Mouse (Mus musculus) hematopoietic stem cell, adult 5-6 weeks (primary cell): Measurements from ENCODE around the gene Zfp622. TPM values are rescaled to one million over a fixed set of nuclear protein-coding genes. Genes with fewer than 3 reads are reported as not detected.

ENCODE experiments used
- ATAC-seq, 2 experiments: fragments of 125-278 bp in 1 of 2; replicated peaks in 1 of 2; 2 replicates each; pipeline ENCODE4 v1.8.0; 2016 to 2017; ENCODE audit warnings: inconsistent platforms in 2 of 2, mild to moderate bottlenecking in 2 of 2, moderate number of reproducible peaks in 2 of 2, low read depth in 1 of 2, moderate TSS enrichment in 1 of 2; ENCODE audit not compliant: low FRiP score in 2 of 2, poor library complexity in 2 of 2, severe bottlenecking in 2 of 2, insufficient read depth in 1 of 2, low TSS enrichment in 1 of 2
- total RNA-seq: library from RNA; stranded (forward); fragments of 172-1452, 232-1000 nt; gene quantifications from 2 replicates; pipeline ENCODE4 v1.2.3, GENCODE M21; 2017

The Zfp622 gene
- total RNA-seq = 126 and 133 TPM in 2 replicates

DNA sequence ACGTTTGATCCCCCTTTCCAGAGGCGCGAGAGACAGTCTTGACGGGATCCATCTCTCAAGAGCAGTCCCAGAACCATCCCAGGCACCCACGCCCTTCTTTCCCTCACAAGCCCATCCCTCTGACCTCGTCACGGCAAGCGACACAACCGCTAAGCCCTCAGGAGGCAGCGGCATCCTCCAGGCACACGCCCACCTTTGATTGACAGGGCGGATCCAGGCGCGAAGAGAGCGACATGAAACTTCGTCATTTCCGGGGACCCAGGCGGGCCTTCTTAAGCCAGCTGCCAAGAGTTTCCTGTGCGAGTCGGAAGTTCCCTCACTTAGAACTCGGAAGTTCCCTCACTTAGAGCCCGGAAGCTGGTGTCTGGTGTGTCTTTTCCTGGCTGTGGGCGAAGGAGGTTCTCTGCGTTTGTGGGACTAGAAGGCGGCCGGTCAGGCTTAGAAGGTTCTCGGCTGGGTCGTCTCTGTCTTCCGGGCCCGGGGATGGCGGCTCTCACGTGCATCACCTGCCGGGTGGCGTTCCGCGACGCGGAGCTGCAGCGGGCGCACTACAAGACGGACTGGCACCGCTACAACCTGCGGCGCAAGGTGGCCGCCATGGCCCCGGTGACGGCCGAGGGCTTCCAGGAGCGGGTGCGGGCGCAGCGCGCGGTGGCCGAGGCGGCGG lies at the start of gene Zfp622:
Gene Zfp622 (plus strand): TSS at position 300 of the 667 bp plus-strand sequence.
- ATAC-seq = peak; percentile 97

GRCm38 (mm10) chr15:25934411-25934810 lies 49.8 kb upstream of the Zfp622 start:
- ATAC-seq = no peak

DNA sequence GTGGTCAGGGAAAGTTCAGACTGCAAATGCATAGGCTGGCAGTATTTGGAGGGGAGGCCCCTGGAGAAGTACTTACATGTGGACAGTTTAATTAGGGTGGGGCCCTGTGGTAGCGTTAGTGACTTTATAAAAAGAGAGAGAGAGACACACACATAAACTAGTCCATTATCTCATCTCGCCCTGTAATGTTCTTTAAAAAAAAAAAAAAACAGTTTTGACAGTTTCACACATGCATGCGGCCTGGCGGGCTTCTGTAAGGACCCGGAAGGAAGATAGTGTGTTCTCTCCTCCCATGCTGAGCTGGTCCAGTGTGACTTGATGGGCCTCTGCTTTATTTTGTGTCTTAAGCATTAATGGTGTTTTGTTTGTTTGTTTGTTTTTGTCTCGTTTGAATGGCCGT lies 45.7 kb upstream of the Zfp622 start:
- no peak for ATAC-seq

GRCm38 (mm10) chr15:25940397-25941377 lies 43.5 kb upstream of the Zfp622 start:
- peak; percentile 77 to 83 for ATAC-seq

DNA sequence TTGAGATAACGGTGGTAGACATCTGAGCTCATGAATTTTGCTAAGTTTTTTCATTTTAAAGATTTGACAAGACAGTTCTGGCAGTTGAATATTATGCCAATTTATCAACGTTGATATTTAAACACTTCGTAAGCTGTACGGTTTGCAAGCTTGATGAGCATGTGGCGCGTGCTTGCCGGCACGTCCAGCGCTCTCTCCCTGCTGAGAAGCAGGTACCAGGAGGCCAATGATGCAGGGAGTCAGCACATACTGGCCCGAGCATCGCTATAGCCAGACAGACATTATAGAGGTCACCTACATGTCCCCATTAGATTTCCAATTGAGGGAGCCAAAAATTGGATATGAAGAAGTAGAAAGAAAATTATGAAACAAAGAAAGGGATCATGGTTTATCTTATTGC lies 42.7 kb upstream of the Zfp622 start:
- ATAC-seq = no peak

- no peak for ATAC-seq
Measured at GRCm38 (mm10) chr15:25942415-25942814, 41.8 kb upstream of the Zfp622 start.

DNA sequence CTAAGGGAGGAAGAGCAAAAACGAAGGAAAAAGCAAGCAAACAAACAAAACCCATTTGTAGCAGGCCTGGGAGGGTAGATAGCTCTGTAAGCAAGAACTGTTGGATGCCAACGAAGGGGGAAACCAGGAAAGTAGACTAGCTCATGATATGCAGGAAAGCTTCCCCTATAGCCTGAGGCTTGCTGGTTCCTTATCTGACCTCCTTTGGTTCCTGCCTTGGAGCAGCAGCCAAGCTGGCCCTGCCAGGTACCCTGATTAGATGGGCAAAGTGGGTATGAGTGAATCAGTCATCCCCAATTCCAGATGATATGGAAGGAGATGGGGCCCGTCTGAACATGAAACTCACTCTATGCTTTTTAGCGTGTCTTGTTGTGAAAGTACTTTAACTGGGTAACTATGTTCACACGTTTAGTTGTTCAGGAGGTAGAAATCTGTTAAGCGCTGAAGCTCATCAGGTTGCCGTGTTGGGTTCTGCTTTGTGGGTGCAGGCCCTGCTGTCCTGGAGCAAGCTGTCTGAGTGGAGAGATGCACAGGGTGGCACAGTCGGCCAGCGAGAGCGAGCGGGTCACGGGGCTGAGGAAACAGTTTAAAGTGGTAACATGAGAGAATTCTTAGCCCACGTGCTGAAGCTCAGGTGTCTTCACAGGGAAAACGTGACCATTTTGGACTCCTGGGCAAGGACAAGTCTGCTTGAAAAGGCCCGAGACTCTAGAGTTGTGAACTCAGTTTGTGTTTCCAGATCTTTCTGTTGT lies 40.6 kb upstream of the Zfp622 start:
- no peak for ATAC-seq

DNA sequence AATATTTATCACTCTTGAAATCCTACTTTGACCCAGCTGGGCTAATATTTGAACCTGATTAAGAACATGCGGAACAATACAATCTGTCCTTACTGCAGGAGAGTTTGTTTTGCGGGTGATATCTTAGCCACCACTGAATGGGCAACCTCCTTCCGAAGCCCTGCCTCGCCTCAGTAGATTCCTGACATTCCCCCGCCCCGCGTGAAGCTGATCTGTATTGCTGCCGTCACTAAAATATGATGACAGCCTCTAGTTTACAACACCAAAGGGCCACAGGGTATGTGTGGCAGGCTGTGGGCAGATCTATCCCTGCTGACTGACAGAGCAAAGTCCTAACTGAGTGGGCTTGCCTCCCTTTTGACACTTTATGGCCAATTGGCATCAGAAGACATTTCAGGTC lies 38.9 kb upstream of the Zfp622 start:
- no peak for ATAC-seq

DNA sequence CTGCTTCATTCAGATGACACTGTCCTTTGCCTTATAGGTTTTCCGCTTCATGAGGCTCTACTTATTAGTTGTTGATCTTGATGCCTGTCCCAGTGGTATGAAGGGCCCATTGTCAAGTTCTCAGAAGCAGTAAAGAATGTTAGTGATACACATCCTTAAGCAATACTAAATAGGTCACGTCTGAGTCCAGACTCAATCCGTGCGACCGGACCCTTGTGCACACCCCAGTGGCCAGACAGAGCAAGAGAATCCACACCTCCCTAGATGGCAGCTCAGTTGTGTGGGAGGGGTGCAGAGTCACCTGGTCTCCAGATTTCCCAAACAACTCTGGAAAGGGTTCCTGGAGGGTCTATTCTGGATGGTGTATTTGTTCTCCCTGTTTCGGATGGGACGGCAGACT lies 37.7 kb upstream of the Zfp622 start:
- no peak for ATAC-seq

GRCm38 (mm10) chr15:25947383-25947782 lies 36.8 kb upstream of the Zfp622 start:
- ATAC-seq = no peak

- no peak for ATAC-seq
Measured at GRCm38 (mm10) chr15:25948257-25949223, 35.6 kb upstream of the Zfp622 start.

DNA sequence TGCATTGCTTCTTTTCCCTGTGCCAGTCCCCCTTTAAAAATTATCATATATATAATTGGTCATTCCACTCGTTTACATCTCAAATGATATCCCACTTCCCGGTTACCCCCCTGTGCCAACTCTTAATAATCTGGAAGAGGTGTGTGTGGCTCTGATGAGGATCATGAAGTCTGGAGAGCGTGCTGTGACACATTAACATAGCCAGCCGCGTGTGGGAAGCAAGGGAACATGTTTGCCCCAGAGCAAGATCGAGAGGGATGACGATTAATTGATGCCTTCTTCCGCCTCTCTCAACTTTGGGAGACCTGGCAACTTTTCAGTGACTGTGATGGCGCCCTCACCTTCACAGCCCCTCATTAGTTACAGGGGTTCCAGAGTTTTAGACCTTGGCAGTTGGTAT lies 34.5 kb upstream of the Zfp622 start:
- no peak for ATAC-seq

DNA sequence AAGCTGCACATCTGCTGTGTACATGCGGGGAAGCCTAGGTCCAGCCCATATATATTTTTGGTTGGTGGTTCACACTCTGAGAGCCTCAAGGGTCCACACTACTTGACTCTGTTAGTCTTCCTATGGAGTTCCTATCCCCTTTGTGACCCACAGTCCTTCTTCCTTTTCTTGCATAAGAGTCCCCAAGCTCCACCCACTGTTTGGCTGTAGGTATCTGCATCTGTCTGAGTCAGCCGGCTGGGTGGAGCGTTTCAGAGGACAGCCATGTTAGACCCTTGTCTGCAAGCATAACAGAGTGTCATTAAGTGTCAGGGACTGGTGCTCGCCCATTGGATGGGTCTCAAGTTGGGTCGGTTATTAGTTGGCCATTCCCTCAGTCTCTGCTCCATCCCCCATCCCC lies 33.6 kb upstream of the Zfp622 start:
- ATAC-seq = peak in 1 of 2 experiments; percentile 20; a peak in 1 of 4 replicates

GRCm38 (mm10) chr15:25951037-25951436 lies 33.1 kb upstream of the Zfp622 start:
- no peak for ATAC-seq

DNA sequence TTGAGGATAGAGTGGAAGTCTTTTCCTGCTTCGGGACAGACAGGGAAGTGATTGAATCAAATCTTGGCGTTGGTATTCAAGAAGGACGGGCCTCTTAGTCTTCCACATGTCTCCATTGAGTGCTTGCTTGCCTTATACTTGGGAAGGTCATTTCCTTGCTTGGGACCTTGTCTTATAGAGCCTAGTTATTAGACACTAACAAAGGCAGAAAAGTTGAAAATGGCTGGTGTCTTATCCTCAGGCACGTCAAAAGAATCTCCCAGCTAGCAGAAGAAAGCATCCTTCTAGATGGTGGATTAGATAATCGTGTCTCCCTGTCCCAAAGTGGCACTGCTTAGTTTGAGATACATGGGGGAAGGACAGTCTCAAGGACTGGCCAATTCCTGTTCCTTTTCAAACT lies 28.2 kb upstream of the Zfp622 start:
- no peak for ATAC-seq

GRCm38 (mm10) chr15:25956422-25957117 lies 27.6 kb upstream of the Zfp622 start:
- no peak for ATAC-seq
